Mouse (Mus musculus) cerebellum, adult 8-10 months (tissue): ENCODE data around the gene Sfrp2.

Experiments
- DNase-seq: peaks from one replicate; pipeline ENCODE4 v3.0.0; 2022

Gene Sfrp2

DNA sequence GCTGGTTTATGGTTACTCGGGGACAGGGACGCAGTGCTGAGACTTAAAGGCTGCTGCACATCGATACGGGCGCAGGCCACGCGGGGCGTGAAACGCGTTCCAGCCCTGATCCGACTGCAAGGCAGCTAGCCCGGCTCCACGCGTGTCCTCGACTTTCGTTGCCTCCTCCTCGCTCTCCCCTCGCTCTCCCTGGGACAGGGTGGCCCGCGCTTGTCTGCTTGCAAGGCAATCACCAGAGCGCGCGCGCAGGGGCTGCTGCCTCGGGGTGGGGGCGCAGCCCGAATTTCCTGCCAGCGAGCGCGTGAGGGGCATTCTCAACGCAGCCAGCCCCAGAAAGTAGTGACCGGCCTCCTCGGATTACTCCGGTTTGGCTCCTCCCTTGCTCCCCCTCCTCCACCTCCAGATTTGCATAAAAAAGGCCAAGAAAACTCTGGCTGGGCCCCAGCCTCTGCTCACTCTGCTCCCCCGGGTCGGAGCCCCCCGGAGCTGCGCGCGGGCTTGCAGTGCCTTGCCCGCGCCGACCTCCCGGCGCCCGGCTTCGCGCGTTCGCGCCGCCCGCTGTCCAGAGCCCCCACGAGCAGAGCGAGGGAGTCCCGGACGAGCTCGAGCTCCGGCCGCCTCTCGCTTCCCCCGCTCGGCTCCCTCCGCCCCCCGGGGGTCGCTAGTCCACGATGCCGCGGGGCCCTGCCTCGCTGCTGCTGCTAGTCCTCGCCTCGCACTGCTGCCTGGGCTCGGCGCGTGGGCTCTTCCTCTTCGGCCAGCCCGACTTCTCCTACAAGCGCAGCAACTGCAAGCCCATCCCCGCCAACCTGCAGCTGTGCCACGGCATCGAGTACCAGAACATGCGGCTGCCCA, at the start of gene Sfrp2:
Gene Sfrp2, plus strand, starts transcription at position 451 of the 855 bp plus-strand sequence.
- no peak for DNase-seq

DNA sequence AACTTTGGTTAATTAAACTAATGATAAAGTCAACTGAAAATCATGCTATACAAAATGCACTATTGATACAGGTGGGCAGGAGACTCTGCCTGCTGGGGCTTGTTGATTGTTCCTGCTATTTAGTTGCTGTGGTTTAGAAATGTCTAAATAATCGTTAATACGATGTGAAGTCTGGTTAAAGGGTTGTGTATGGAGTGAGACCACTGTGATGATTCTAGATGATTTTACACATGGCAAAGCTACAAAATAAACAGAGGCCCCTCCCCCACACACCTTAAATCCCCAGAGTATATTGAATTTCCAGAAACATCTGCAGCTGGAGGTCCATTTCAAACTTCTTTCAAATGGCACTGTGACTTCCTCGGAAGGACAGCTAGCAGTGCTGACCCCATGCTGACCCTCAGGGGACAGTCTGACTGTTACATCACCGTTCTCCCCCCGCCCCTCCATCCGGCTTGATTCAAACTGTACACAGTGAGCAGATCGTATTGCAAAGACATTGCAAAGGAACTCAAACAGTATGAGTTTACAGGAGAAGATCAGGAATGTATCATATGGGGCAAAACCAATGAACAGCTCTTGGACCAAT, 48.4 kb upstream of the Sfrp2 start:
- no peak for DNase-seq

DNA sequence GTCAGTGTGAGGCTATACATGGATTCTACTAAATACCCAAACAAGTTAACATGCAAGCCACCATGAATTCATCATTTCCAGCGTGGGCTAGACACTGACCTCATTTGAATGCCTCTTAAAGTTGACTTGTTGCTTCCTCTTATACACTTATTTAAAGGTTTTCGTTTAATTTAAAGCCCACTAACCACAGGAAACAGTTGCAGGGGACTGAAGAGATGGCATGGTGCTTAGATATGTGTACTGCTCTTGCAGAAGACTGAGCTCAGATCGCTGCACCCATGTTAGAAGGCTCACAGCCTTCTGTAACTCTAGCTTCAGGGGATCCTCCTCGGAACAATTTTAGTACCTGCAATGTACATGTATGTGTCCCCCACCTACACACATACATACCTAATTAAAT, 47.5 kb upstream of the Sfrp2 start:
- no peak for DNase-seq

DNA sequence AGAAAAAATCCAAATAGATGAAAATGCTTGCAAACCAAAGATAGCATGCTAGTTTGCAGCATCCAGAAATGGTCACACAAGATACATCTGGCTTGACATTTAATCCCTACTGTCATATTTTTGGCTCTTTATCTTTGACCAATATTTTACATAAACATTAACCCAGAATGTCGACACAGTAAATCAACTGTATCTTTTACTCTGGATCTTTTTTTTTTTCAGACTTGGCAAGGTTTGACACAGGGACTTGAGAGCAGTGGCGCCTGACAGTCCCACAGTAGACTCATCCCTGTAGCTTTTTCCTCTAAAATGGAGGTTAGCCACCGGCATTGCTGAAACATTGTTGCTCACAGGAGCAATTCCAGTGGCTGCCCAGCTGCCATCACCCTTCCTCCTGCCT, 37.9 kb upstream of the Sfrp2 start:
- no peak for DNase-seq

DNA sequence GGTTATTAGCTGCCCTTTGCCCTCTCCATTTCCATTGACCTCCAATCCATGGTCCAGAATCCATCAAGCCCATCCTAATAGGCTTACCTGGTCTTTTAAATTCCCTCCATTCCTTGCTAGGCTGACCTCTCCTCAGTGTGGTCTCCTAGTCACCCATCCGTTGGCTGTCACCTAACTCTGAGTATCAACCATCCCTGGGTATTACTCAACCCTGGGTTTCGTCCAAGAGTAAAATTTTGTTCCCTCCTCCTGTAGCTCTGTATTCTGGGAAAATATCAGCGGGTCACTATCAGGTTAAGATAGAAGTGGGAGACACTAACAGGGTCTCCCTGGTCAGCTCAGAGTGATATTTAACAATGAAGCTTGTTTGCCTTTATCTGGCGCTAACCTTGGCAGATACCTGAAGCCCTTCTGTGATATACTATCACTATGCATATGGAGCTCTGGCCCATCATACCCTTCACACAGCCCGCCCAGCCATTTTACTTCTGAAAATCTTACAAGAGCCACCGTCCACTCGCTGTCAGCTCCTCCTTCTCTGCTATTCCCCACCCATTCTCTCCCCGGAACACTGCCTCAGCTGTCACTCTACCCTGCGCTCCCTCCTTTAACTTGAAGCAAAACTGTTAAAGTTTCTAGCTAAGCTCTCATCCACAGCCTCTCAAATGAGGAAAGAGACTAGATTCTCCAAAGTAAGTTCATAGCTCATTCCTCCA, 37.3 kb upstream of the Sfrp2 start:
- DNase-seq, result no peak

DNA sequence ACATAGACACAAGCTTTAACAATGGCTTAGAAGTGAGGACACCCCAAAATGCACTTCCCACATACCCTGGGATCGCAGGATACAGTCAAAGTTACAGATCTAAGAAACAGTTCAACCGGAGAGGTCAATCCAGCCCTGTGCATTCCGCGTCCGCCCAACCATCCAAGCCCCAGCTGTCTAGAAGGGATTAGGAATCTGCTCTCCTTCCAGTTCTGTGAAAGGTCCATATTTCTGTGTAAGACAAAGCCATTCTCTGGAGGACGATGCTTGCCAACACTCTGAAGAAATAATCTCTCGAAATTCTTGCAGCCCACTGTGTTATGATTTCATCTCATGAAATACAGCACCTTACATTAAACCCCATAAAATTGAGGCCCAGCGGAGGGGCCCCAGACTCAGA, 32.1 kb upstream of the Sfrp2 start:
- no peak for DNase-seq

DNA sequence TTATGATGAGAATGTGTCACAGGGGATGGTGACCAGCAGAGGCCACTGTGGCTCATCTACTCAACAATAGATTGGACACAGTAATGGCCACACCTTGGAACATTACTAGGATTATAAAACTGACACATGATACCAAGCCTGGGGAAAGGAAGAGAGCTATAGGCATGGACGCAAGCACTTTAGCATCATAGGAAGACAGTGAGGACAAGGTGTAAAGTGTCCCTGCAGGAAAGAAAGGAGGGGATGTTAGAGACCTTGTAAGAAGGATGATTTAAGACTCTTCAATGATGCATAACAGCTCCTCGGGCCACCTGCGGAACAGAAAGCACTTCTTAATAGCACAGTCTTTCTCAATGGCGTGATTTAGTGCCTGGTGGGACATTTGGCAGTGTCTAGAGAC, 29.1 kb upstream of the Sfrp2 start:
- no peak for DNase-seq

DNA sequence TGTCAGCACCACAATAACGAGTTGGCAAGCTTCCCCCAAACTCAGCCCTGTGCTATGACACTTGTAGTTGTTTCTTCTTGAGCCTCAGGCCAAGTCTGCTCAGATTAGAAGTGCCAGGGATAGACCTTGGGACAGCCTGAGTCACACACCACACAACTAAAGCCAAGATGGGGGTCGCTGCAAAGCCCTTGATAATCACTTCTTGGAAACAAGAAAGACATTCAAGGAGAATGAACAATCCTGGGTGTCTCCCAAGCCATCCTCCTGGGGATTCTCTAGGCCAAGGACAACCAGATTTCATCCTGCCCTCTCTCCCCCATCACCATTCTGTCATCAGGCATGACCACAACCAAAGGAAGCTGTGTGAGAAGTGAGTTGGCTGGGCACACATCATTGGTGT, 25.9 kb upstream of the Sfrp2 start:
- no peak for DNase-seq

DNA sequence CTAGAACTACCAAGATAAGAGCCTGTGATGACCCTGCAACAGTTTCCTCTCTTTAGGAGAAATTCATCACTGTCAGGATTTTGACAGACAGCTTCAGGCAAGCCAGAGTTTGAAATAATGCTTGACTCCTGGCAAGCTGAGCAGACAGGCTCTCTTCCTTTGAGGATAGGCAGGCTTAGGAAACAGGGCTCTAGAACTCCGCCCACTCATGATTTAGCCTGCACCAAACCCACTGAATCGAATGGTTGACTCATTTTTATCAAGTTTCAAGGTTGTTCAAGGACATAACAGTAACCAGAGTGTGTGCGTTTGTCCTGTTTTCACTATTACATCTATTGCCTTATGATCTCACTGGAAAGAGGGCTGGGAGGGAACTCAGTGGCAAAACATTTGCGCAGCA, 18.8 kb upstream of the Sfrp2 start:
- no peak for DNase-seq

DNA sequence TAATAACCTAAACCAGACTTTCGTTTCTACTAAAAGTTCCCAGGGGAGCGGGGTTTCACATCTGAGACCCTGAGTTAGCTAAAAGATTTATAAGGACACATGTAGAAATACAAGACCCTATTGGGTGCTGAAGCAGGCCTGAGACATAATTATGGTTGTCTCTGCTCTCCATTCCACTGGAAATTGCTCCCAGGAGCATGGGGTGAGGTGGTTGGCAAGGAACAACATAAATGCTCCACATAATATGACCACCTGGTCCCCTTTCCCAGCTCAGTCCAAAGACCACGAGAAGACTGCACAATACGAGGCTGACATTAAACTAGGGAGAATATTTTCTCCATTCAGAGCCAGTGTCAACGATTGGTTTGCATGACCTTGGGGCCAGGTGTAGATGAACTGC, 18.2 kb upstream of the Sfrp2 start:
- no peak for DNase-seq

DNA sequence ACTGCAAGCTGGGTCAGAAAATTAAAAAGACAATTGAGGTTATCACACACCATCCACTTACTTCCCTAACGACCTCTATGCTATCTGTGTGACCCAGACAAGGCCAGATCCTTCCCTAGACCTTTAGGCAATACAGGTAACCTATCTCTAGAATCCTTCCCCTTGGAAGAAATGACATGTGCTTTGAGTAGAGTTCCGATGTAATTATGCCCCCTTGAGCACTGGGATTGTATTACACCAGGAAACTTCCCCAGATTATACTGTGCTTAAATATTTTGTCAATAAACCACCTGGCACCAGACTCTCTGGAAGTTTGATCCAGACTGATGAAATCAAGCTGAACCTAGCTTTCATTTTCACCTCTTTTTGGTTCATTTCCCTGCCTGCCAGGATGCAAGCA, 14.5 kb upstream of the Sfrp2 start:
- DNase-seq, result no peak

DNA sequence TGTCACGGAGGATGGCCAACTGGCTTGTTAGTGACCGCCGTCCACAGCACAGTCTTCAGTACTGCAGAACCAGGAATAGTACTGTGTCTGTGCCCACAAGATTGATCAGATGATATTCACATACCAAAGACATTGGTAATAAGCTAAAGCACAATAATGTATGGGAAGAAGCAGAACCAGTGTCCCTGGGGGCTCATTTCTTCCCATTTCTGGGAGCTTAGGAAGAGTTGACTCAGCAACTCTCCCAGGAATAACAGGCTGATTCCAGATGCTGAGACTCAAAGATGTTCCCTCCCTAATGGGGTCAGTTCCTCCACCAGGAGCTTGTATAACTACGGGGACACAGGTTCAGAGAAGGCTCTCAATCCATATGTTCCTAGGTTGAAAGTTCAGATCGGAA, 13.9 kb upstream of the Sfrp2 start:
- no peak for DNase-seq

DNA sequence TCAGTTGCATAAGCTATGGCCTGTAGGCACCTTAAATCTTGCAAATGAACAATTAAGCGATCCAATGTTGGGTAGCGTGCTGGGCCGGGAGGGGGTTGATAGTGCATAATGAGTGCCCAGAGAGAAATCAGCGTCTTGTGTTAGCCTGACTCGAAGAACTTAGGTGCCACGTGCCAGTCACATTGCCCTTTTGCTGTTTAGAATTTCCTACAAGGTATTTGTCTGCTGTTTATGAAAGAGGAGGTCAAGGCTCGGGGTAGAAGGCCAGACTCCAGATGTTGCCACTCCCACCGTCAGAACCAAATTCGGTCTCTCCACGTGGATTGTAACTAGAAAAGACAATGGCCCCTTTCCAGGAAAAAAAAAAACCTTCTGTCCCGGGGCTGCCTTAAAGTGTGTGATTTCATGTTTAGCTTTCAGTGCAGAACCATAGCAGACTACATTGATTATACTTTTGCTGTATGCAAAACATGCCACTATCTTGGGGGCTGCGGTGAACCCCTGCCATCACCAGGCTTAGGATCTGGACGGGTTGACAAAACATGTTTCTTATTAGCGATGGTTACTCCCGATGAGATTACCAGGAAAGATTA, 11.0 kb upstream of the Sfrp2 start:
- DNase-seq, result no peak

DNA sequence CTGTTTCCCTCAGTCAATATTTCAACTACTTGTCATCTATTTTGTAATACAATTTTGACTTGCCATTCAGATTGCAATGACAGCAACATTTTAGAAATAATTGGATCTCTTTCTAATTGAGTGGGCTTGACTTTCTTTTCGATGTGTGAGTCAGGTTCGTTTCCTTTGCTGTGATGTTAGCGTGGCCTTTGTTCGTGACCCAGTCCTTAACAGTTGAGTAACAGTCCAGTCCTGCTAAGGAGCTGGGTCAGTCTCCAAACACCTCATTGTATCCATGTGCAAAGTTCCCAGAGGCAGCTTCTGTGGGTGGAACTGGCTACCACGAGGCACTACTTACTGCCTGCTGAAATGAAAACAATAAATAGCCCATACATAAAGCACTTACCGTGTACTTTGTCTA, 10.5 kb upstream of the Sfrp2 start:
- DNase-seq, result no peak

DNA sequence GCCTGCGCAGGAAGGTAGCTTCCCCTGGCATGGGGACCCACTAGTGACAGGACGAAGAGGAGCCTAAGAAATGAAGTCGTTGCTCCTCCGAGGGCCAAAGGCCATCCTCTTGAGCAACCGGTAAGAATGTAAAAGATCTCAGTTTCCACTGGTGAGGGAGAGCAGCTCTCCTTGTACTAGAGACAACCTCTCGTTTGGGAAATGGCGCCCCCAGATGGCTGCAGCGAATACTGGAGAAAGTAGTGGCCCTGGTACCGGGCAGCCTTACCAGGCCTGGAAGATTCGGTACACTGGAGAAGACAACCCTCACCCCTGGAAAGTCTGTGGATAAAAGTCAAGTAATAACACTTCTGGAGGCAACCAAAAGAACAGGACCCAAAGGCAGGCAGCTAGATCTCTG, 3.8 kb upstream of the Sfrp2 start:
- DNase-seq, result no peak

DNA sequence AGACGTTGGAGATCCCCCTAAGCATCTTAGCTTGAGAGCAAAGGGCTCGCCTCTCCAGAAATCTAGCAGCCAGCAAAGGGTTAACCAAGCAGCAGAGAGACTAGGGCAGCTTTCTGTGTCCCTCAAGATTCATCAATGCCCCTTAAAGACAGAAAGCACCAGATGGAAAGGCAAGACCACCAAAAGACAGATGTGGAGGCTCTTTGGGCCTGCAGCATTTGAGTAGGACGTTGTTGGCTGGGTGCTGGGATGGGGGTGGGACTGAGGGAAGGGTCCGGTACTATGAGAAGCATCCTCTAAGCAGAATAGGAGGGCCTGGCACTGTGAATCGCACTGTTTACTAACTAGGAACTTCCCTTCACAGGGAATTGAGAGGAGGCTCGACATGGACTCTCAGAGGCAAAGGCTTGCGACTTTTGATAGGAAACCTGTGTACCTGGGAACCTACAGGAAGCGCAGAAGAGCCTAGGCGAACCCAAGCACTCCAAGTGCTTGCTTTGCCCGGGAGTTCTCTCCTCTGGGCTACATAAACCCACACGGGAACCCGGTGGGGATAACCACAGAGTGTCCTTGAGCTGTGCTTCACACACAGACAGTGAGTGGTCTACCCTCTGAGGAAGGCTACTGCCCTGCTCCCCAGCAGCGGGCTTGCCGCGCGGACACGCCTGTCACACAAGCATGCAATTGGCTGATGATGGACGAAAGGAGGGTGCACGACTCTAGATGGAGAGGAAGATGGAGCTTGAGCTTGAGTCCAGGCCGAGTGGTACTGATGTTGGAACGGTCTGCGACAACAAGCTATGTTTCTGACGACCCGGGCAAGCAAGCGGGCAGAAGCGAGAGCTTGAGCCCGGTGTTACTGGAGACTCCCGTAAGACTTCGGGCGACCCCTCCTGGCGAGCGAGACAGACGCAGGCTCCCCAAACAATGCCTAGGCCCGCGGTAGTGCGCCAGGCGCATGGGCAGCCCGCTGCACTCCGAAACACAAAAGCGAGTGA, 2.3 kb upstream of the Sfrp2 start:
- DNase-seq, result no peak

DNA sequence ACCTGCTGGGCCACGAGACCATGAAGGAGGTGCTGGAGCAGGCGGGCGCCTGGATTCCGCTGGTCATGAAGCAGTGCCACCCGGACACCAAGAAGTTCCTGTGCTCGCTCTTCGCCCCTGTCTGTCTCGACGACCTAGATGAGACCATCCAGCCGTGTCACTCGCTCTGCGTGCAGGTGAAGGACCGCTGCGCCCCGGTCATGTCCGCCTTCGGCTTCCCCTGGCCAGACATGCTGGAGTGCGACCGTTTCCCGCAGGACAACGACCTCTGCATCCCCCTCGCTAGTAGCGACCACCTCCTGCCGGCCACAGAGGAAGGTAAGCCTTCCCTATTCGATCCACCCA, 577 bp downstream of the Sfrp2 start:
- DNase-seq, result no peak

DNA sequence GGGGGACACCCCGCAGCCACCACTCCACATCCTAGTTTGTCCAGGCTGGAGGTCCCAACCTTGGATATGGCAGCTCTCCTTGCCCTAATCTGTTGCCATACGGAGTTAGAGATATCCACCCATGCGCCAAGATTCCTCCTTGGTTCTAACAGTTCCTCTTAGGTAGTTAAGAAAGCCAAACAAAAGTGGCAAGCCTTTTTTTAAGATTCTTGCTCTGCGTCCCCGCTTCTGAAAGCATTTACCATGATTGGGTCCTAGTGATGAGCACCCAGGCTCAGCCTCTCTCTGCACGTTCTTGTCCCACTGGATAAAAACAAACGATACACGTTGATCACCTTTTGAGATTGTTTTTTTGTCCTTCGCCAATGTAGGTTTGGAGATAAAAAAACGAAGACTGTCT, 1.0 kb downstream of the Sfrp2 start:
- DNase-seq, result no peak

DNA sequence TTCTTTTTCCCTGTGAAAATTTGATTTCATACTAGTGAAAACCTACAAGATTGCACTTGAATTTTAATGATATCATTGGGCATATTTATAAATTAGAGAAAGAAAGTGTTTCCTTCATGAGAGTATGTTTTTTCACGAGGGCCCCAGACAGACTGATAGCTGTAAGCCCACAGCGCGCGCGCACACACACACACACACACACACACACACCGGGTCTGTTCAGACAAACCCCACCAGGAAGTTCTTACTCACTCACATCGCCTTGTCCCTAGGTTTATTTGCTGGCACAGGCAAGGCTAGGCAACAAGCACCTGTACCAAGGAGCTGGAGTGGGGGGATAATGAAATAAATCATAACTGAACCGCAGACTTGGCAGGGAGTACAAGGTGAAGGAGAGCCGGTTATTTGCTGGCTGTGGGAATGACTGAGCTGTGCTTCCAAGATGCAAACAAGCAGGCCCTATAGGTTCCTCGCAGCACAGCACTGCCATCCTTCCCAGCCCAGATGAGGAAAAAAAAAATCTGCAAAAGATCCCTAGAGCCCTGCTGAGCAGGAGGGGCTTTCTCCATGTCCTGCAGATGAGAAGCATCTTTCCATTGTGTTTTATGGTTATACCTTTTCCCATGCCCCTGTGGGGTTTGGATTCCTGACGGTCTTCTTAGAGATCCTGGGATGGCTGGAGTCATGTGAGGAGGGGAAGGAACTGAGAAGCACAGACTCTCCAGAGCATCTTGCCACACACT, 2.3 kb downstream of the Sfrp2 start:
- DNase-seq, result no peak

DNA sequence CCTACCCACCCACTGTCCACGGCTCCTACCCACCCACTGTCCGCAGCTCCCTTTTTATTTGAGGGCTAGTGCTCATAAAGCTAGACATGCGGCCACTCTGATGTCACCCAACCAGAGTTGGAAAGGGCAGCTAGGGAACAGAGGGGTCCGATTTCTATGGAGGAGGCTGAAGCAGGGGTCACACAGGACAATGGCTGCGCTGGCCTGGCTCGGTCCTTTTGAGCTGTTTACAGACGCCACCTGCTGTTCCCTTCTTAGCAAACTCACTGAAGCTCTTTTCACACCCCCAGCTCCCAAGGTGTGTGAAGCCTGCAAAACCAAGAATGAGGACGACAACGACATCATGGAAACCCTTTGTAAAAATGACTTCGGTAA, 2.9 kb downstream of the Sfrp2 start:
- DNase-seq, result no peak

DNA sequence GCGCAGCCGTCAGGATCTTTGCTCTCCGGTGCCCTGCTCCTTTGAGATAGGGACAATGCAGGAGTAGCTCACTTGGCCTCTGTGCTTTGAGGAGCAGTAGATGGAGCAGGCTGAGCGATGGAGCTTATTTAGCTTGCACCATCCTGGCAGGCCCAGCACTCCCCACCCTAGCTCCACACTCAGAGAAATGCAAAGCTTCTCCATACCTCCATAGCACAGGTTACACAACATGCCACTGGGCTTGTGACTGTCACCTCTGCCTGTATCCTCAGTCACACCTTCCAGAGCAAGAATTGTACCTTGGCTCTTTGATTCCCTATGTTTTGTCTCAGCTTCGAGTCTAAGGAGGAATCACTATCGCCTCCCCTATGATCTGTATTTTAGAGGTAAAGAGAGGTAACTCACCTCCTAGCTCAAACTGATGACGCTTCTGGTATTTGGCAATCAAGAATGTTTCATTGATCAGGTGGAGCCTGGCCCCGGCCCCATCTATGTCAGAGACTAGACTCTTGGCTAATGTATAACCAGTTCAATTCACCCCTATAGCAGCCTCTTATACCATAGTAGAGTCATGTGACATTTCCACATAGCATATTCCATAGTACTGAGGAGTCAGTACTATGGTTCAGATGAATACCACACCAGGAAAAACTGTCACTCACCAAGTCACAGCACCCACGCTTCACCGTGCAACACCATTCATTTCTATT, 5.2 kb downstream of the Sfrp2 start:
- DNase-seq, result no peak
